Mouse (Mus musculus) hindbrain, embryonic 12.5 days (tissue): ENCODE results near the gene Zc3h8. TPM values are rescaled to one million over a fixed set of nuclear protein-coding genes. Genes with fewer than 3 reads are reported as not detected.

Experiments used
- ATAC-seq: fragments of 200-750 bp; cut with Nextera tagmentation; 2 replicates; pipeline ENCODE4 v1.8.0; 2017; ENCODE audit warnings: moderate TSS enrichment; ENCODE audit not compliant: low FRiP score
- H3K27ac ChIP-seq: fragments of 300-500 bp; sonication (generic); 2 replicates; pipeline ENCODE4 v1.5.1; 2016; ENCODE audit warnings: mild to moderate bottlenecking
- H3K27me3 ChIP-seq: fragments of 300-500 bp; sonication (generic); 2 replicates; pipeline ENCODE4 v1.6.1; 2016; ENCODE audit warnings: mild to moderate bottlenecking
- H3K36me3 ChIP-seq: fragments of 300-500 bp; sonication (generic); 2 replicates; pipeline ENCODE4 v1.6.1; 2016; ENCODE audit warnings: mild to moderate bottlenecking
- H3K4me1 ChIP-seq: fragments of 300-500 bp; sonication (generic); 2 replicates; pipeline ENCODE4 v1.6.1; 2016
- H3K4me2 ChIP-seq: fragments of 300-500 bp; sonication (generic); replicated peaks from 2 replicates; pipeline ENCODE4 v1.6.1; 2016; ENCODE audit warnings: mild to moderate bottlenecking
- H3K4me3 ChIP-seq: fragments of 300-500 bp; sonication (generic); 2 replicates; pipeline ENCODE4 v1.5.1; 2016; ENCODE audit warnings: mild to moderate bottlenecking
- H3K9ac ChIP-seq: fragments of 300-500 bp; sonication (generic); 2 replicates; pipeline ENCODE4 v1.6.1; 2016; ENCODE audit warnings: mild to moderate bottlenecking, moderate library complexity
- H3K9me3 ChIP-seq: fragments of 300-500 bp; sonication (generic); replicated peaks from 2 replicates; pipeline ENCODE4 v1.6.1; 2016; ENCODE audit warnings: mild to moderate bottlenecking
- WGBS: fragments of 180-500 bp; shearing (Covaris S2); methylation state at CpG from one replicate; pipeline ENCODE4 v1.1.7; 2016; 5-methylcytosine and 5-hydroxymethylcytosine counted together
- polyA plus RNA-seq: library from polyadenylated mRNA; unstranded; fragments of >200 nt; fragmentation: Nextera tagmentation; extraction: Ambion mirVana; gene quantifications from 2 replicates; pipeline ENCODE4 v1.2.1, GENCODE M21; 2016

Zc3h8 gene
- 8.8 and 9.0 TPM in 2 replicates for polyA plus RNA-seq

DNA sequence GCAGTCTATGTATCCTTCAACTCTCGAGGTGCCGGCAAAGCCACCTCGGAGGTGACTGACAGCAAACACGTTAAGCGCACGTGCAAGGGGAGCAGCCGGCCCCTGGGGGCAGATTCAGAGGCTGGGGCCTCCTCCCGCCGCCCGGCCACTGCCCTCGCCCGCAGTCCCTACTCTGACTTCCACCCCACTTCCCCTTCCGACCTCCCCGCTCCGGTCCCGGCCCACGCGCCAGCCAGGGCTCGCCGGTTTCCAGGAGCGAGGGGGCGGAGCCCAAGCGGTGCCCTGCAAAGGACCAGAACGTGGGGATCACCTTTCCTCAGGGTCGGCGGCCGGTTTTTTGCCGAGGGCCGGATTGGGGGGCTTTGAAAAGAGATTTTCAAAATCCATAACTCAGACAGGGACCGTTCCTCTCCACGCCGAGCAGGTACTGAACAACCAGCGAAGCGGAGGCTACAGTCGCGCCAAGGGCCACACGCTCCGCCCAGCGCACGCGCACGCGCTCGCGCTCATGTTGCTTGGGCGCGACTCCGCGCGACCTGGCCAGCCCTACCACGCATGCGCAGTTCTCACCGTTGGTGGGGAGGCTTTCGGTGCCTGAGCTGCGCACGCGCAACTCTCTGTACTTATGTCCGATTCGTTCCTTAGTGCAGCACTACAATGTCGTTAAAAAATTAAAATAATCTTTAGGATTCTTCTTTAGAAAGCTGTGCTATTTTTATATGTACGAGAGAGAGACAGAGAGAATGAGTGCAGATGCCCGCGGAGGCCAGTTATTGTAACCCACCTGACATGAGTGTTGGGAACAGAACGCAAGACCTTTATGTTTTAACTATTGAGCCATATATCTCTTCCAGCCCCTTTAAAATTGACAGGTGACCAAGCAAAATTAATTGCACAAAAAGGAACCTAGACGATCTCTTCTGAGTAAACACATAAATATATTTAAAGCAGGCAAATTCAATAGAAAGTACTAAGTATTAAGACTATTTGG is at the start of gene Zc3h8:
TSS of gene Zc3h8 (minus strand) at position 540 of the 991 bp plus-strand sequence.
- Histone ChIP-seq H3K4me3 (peak within 1 kb of the TSS; percentile 74), H3K27me3 (peaks cover 4% of the 10 kb centered on the region; the same call in 1 of the 2 replicates), H3K9ac (peak within 1 kb of the TSS; percentile 77), H3K4me2 (peak within 1 kb of the TSS; percentile 78), H3K36me3 (peaks cover 8% of the 10 kb centered on the region; the same call in 1 of the 2 replicates), H3K9me3 (no peaks in the 10 kb centered on the region), H3K27ac (peak within 1 kb of the TSS; percentile 86), H3K4me1 (no peaks in the 10 kb centered on the region)
- ATAC-seq: peak; percentile 96
- 2% methylated on average over 65 of the region's 65 CpGs for WGBS

DNA sequence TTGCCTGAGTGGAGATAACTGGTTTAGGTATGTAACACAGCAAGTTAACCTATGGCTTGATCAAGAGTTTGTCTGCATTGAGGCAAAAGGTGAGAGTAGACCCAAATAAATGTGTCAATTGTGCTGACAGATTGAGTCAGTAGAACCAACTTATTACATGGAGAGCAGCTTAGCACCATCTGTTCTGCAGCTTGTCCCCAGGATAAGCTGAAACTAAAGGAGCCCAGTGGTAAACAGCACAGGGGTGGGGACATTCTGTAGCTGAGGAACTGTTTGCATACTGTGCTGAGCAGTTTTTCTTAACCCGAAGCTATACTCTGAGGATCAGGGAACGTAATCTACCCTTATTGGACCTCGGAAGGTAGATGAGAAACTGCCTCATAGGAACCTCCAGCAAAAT is 40.9 kb upstream of the Zc3h8 start:
- no peaks in the 10 kb centered on the region for H3K27me3 ChIP-seq
- peaks cover 3% of the 10 kb centered on the region; the same call in 1 of the 2 replicates for H3K4me1 ChIP-seq
- no peak overlapping the region for H3K27ac ChIP-seq
- 91% methylated on average over 3 of the region's 3 CpGs for WGBS
- no peak for ATAC-seq
- no peak overlapping the region for H3K9ac ChIP-seq
- no peak overlapping the region for H3K4me3 ChIP-seq
- no peaks in the 10 kb centered on the region for H3K9me3 ChIP-seq
- no peak overlapping the region for H3K4me2 ChIP-seq
- H3K36me3 ChIP-seq: no peaks in the 10 kb centered on the region

DNA sequence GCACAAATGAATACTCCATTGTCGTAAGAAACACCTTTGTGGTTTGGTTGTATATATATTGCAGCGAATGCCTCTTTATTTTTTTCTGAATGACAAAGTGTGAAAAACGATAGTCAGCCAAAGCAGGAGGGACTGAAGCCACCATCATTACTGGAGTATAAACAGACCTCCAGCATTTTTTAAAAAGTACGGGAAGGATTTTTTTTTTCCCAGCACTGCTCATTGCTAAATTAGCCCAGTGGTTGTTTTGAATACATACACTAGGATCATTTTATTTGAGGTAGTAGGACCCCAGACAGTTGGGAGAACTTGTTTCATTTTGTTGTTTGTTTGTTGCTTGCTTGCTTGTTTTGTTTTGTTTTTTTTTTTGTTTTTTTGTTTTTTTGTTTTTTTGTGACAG is 31.7 kb upstream of the Zc3h8 start:
- Histone ChIP-seq H3K36me3 (no peaks in the 10 kb centered on the region), H3K4me3 (no peak overlapping the region), H3K27ac (no peak overlapping the region), H3K9ac (no peak overlapping the region), H3K27me3 (no peaks in the 10 kb centered on the region), H3K9me3 (no peaks in the 10 kb centered on the region), H3K4me1 (no peaks in the 10 kb centered on the region), H3K4me2 (no peak overlapping the region)
- WGBS: 87% methylated on average over 4 of the region's 4 CpGs
- ATAC-seq: no peak

DNA sequence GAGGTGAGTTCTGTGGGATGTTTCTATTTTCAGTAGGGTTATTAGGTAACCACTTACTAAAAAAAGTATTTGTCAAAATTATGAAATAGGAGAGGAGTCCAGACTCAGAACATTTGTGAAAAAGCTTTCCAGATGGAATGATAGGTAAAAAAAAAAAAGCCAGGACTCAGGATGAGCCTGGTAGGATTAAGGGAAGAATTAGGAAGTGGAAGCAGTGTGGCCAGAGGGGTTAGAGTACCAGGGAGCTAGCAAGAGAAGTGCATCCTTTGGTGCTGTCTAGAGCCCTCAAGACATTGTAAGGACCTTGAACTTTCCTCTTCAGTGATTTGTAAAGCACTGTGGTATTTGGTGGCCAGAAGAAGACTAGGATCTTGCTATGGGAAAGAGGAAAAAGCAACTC is 28.4 kb upstream of the Zc3h8 start:
- Histone ChIP-seq H3K27me3 (no peaks in the 10 kb centered on the region), H3K27ac (no peak overlapping the region), H3K36me3 (no peaks in the 10 kb centered on the region), H3K9me3 (no peaks in the 10 kb centered on the region), H3K4me3 (no peak overlapping the region), H3K9ac (no peak overlapping the region), H3K4me1 (no peaks in the 10 kb centered on the region), H3K4me2 (no peak overlapping the region)
- ATAC-seq: no peak

DNA sequence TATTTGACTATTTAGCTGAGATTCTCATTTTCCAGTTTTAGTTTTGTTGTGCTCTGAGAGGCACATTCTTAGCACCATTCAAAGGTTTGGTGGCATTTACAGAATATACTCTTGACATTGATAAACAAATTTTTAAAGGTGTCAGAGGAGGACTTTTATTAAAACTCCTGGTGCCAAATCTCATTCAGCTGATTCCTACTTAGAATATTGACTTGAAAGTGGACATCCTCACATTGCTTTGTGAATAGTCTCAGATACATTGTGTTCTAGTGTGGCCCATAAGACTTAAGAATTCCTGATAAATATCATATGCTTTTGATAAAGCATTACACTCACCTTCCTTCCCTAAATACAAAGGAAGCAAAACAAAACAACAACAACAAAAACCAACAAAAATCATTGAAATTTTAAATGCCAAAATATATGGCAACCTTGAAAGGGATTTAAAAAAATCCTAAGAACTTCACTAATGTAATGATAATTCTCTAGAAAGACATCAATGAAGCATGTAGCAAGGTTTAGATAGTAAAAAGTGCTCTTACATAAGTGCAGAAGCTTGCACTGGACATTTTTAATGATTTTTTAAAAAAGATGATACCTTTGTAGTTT is 24.7 kb upstream of the Zc3h8 start:
- Histone ChIP-seq H3K9ac (peak overlapping the region; percentile 51), H3K4me2 (peak overlapping the region; percentile 51), H3K4me1 (peaks cover 8% of the 10 kb centered on the region), H3K27me3 (no peaks in the 10 kb centered on the region), H3K36me3 (no peaks in the 10 kb centered on the region), H3K27ac (peak overlapping the region; percentile 100), H3K4me3 (peak overlapping the region; percentile 92), H3K9me3 (no peaks in the 10 kb centered on the region)
- ATAC-seq: no peak

DNA sequence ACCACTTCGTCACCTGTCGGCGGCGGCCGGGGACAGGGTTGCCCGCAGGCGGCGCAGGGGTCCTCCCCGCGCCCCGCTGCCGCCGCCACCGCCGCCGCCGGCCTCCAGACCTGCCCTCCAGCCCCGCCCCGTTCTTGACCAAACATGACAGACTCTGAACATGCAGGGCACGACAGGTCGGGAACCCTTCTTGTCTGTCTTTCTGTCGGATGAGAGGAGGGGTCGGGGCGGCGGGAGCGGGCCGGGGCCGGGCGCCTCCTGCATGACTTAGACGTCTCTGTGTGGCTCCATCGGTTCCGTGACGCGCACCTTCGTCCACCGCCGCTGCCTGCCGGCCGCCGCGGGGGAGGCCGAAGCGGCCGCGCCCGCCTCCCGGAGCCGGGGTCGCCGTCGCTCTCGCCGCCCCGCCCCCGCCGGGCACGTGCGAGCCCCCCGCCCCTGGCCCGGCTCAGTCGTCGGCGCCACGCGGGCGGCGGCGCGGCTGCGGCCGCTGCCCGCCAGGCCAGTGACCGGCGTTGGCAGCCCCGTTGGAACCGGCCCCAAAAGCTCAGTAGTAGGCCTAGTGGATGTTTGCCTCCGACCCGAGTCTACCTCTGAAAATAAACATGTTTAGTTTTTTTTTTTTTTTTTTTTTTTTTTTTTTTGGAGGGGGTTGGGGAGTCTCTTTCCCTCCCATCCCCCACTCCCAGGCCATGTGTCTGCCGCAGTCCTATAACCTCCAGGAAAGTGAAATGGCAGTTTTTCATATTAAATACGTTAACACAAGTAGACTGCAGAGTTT is 24.0 kb upstream of the Zc3h8 start, which contains the start of gene Gm10762:
TSS of gene Gm10762 (minus strand) at position 65 of the 781 bp plus-strand sequence.
- under 1% methylated on average over 80 of the region's 80 CpGs for WGBS
- peak within 1 kb of the TSS; percentile 100 for H3K27ac ChIP-seq
- H3K36me3 ChIP-seq: no peaks in the 10 kb centered on the region
- H3K4me1 ChIP-seq: peaks cover 8% of the 10 kb centered on the region
- peak within 1 kb of the TSS; percentile 99 for H3K9ac ChIP-seq
- H3K4me3 ChIP-seq: peak within 1 kb of the TSS; percentile 92
- no peaks in the 10 kb centered on the region for H3K9me3 ChIP-seq
- ATAC-seq: peak; percentile 80
- peak within 1 kb of the TSS; percentile 51 for H3K4me2 ChIP-seq
- no peaks in the 10 kb centered on the region for H3K27me3 ChIP-seq

DNA sequence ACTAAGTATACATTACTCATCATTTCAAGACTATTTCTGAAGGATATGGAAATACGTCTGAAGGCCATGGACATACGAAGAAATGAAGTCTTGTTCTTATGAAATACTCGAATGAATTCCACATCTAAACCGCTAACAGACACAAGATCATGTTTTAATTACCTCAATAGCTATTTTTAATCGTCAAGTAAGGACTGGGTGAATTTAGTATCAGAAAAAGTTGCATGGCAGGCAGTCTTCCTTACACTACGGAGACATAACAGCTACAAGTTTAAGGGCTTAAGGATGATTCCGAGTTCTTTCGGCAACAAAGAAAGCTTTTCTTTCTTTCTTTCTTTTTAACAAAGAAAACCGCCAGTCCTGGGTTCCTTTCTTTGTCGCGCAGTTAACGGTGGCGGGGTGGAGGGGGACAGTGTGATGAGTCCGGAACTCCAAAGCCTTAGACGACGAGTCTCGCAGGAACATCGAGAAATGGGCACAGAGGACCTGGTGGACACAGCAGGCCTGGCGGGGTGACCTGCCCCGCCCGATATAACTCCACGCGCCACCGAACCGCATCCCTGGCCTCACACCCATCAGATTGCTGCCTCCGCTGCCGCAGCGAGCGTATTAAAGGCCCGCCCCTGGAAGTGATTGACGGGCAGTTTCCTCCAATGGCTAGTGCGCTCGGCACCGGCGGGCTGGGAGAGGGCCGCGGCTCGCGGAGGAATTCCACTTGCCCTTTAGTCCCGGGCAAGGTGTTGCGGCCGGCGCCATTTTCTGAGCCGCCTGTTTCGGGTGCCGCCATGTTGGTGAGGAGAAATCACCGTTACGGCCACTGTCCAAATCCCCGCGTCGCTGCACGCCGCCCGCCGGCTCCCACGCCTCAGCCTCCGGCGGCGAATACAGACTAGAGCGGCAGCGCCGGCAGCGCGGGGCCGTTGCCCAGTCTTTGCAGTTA is 23.0 kb upstream of the Zc3h8 start, which contains the start of gene Zc3h6:
TSS of gene Zc3h6 (plus strand) at position 762 of the 940 bp plus-strand sequence.
- peak within 1 kb of the TSS; percentile 92 for H3K4me3 ChIP-seq
- H3K4me1 ChIP-seq: peaks cover 8% of the 10 kb centered on the region
- H3K27ac ChIP-seq: peak within 1 kb of the TSS; percentile 100
- H3K9ac ChIP-seq: peak within 1 kb of the TSS; percentile 99
- H3K9me3 ChIP-seq: no peaks in the 10 kb centered on the region
- peak; percentile 98 for ATAC-seq
- H3K4me2 ChIP-seq: peak within 1 kb of the TSS; percentile 51
- no peaks in the 10 kb centered on the region for H3K36me3 ChIP-seq
- no peaks in the 10 kb centered on the region for H3K27me3 ChIP-seq
- 1% methylated on average over 65 of the region's 65 CpGs for WGBS

DNA sequence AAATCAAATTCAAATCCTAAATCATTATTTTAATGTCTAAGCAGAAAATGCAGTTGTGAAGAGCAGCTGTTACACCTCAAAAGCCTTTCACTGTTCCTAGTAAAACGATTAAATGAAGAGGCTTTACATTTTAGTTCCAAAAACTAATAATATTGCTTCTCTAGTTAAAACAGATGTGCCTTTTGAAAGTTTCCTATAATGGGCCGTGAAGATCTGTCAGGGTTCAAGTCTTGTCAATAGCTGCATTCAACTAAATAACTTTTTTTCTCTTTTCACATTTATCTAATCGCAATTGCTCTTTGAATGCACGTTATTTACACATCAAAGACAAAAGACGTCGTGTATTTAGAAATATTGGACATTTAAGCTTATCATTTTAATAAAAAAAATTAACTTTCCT is 22.4 kb upstream of the Zc3h8 start:
- no peak for ATAC-seq
- peak overlapping the region; percentile 92 for H3K4me3 ChIP-seq
- H3K36me3 ChIP-seq: no peaks in the 10 kb centered on the region
- no peaks in the 10 kb centered on the region for H3K27me3 ChIP-seq
- H3K4me1 ChIP-seq: peaks cover 8% of the 10 kb centered on the region
- H3K27ac ChIP-seq: peak overlapping the region; percentile 100
- H3K9me3 ChIP-seq: no peaks in the 10 kb centered on the region
- H3K9ac ChIP-seq: peak overlapping the region; percentile 99
- WGBS: 13% methylated on average over 6 of the region's 6 CpGs
- peak overlapping the region; percentile 51 for H3K4me2 ChIP-seq

DNA sequence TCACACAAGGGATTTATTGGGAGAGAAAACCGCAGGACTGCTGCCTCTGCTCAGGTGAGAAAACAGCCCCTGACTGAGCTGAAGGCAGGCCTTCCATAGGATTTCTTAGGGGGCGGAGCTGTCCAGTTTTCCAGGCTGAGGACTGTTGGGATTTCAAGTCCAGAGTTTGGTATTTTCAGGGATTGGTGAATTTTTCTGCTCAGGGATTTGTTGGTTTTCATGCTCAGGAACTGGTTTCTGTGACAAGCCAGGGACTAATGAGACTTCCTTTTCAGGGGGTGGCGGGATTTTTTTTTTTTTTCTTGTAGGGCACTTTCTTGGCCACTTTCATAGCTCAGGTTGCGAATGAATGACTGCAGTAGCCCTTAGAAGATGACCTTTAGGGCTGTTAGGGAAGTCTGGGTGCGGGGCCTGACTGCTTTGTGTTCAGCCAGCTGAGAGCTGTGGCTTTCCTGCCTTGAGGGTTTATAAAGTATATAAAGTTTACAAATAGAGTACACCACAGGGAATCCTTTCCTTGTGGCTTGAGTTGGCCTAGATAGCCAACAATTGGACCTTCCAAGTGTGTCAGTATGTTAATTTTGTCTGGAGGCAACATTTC is 21.7 kb upstream of the Zc3h8 start:
- Histone ChIP-seq H3K4me1 (peaks cover 8% of the 10 kb centered on the region), H3K4me2 (peak overlapping the region; percentile 51), H3K9ac (peak overlapping the region; percentile 18; the same call in 1 of the 2 replicates), H3K4me3 (0 out of 2 replicates have a peak overlapping the region, but pooled peaks have one; percentile 1), H3K36me3 (no peaks in the 10 kb centered on the region), H3K9me3 (no peaks in the 10 kb centered on the region), H3K27me3 (no peaks in the 10 kb centered on the region), H3K27ac (peak overlapping the region; percentile 52)
- no peak for ATAC-seq
- 36% methylated on average over 5 of the region's 5 CpGs for WGBS

DNA sequence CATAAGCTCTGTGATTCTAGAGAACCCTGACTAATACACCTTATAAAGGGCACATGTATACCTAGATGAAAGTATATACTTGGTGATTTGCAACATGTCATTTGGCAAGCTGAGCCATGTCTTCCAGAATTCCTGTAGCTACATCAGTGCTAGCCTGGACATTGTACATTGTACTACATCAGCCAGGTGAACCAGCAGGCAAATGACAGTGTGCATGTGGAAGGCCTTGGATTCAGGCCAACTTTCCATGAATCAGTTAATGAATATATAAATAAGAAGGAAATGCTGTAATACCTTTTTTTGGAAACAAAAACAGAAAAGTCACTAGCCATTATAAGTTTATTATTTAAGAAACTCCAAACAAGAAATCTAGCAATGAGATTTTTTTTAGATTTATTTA is 10.3 kb upstream of the Zc3h8 start:
- Histone ChIP-seq H3K36me3 (no peaks in the 10 kb centered on the region), H3K4me1 (no peaks in the 10 kb centered on the region), H3K27me3 (no peaks in the 10 kb centered on the region), H3K9me3 (no peaks in the 10 kb centered on the region), H3K4me2 (no peak overlapping the region), H3K4me3 (no peak overlapping the region), H3K27ac (no peak overlapping the region), H3K9ac (no peak overlapping the region)
- no peak for ATAC-seq
